Mouse (Mus musculus) 3T3-L1 (cell line): ENCODE results near the gene Tceal5.
"Not testable (repeated sequence)": the region's sequence is repeated elsewhere in the genome, so short reads cannot be mapped to it uniquely, and the experiment has no call there.

Experiments used
- DNase-seq: peaks from one replicate; pipeline ENCODE4 v3.0.0-alpha.2; 2015; ENCODE audit warnings: low read depth, low spot score

Tceal5 gene

GRCm38 (mm10) chrX:136203664-136204066 is at the start of gene Tceal5:
Gene Tceal5, minus strand, starts transcription at chrX:136203876.
- DNase-seq = no peak

- no peak for DNase-seq
Observed at GRCm38 (mm10) chrX:136252023-136252729, 48.5 kb upstream of the Tceal5 start.

GRCm38 (mm10) chrX:136249671-136250070 is 46.0 kb upstream of the Tceal5 start:
- DNase-seq = no peak

- peak; percentile 21 for DNase-seq
Observed at GRCm38 (mm10) chrX:136248811-136249210, 45.1 kb upstream of the Tceal5 start.

- peak; percentile 36 for DNase-seq
Observed at GRCm38 (mm10) chrX:136245521-136246071, 41.9 kb upstream of the Tceal5 start.

GRCm38 (mm10) chrX:136244574-136245229 is 41.0 kb upstream of the Tceal5 start, which contains the start of gene Tceal9:
Gene Tceal9, plus strand, starts transcription at chrX:136245079.
- peak; percentile 91 for DNase-seq

GRCm38 (mm10) chrX:136243181-136243580 is 39.5 kb upstream of the Tceal5 start:
- DNase-seq = peak; percentile 48

GRCm38 (mm10) chrX:136238118-136238517 is 34.4 kb upstream of the Tceal5 start:
- DNase-seq = peak; percentile 48

- no peak for DNase-seq
Observed at GRCm38 (mm10) chrX:136227768-136228167, 24.1 kb upstream of the Tceal5 start.

GRCm38 (mm10) chrX:136223714-136224113 is 20.0 kb upstream of the Tceal5 start:
- no peak for DNase-seq

GRCm38 (mm10) chrX:136216303-136216702 is 12.6 kb upstream of the Tceal5 start:
- no peak for DNase-seq

- DNase-seq = not testable (repeated sequence)
Observed at GRCm38 (mm10) chrX:136214729-136215677, 11.3 kb upstream of the Tceal5 start, which contains the start of the genes Tceal7 and Bex1. Gene Tceal7, plus strand, starts transcription at chrX:136214779. Gene Bex1, minus strand, starts transcription at chrX:136215513.

GRCm38 (mm10) chrX:136213396-136213795 is 9.7 kb upstream of the Tceal5 start:
- DNase-seq = peak; percentile 2

GRCm38 (mm10) chrX:136204406-136204805 is 730 bp upstream of the Tceal5 start:
- no peak for DNase-seq

GRCm38 (mm10) chrX:136203257-136203656 is 419 bp downstream of the Tceal5 start:
- no peak for DNase-seq

GRCm38 (mm10) chrX:136196873-136197272 is 6.8 kb downstream of the Tceal5 start:
- peak; percentile 41 for DNase-seq

GRCm38 (mm10) chrX:136195193-136195944 is 8.3 kb downstream of the Tceal5 start:
- DNase-seq = no peak

- no peak for DNase-seq
Observed at GRCm38 (mm10) chrX:136183107-136183506, 20.6 kb downstream of the Tceal5 start.

- no peak for DNase-seq
Observed at GRCm38 (mm10) chrX:136180897-136181553, 22.7 kb downstream of the Tceal5 start.

- peak; percentile 34 for DNase-seq
Observed at GRCm38 (mm10) chrX:136172786-136173185, 30.9 kb downstream of the Tceal5 start.
